Comparison of ENCODE assay signal across 8 mouse cellular contexts in genomic region chr15:89146537-89146936, GRCm38 (mm10). TPM values are rescaled to one million over a fixed set of nuclear protein-coding genes. Genes with fewer than 3 reads are reported as not detected.
DNase-seq lines count a peak whose midpoint lies in the region; ATAC-seq lines count a peak whose summit lies in the region.

No protein-coding gene starts in this region.

- peak; percentile 52 to 62 for DNase-seq in thymus, adult 18-20 months
- no peak for DNase-seq in thymus, postnatal 0 days (ENCODE audit: low spot score)
- DNase-seq in embryo, embryonic 11 days: peak; percentile 64
- peak; percentile 46 for DNase-seq in heart, postnatal 4 days
- DNase-seq in layer of hippocampus, postnatal 10 days (ENCODE audit: low spot score in 2 of 2): peak; percentile 37 to 52
- DNase-seq in lung, postnatal 25 days (ENCODE audit: low spot score): peak; percentile 52
- peak; percentile 76 to 82 for DNase-seq in right cerebral cortex, postnatal 36 days (ENCODE audit: low spot score in 2 of 2)

- ATAC-seq in erythroid progenitor cell, adult 5-6 weeks (replicated peaks; ENCODE audit: low FRiP score, poor library complexity, severe bottlenecking): no peak

RNA-seq across cellular contexts. Expression of gene Mapk11, which starts 2.9 kb away (rescaled TPM):
- 4.9 and 5.6 TPM in 2 replicates for polyA plus RNA-seq in thymus, postnatal 0 days (2015; fragmentation: Nextera tagmentation; extraction: Ambion mirVana)
- total RNA-seq in heart, postnatal 4 days (2021): 1 to 10 TPM; 4.1 to 5.4 TPM
- total RNA-seq in layer of hippocampus, postnatal 10 days (2021): 10 to 100 TPM; 18.4 to 25.3 TPM
- 0.72 and 2.1 TPM in 2 replicates for total RNA-seq in erythroid progenitor cell, adult 5-6 weeks (2015; ENCODE audit: low replicate concordance)
- 0.51 TPM in 1 of 2 replicates, not detected in the other for total RNA-seq in erythroid progenitor cell, adult 5-6 weeks (2017; ENCODE audit: low replicate concordance)

RNA-seq across cellular contexts. Expression of gene Mapk12, which starts 6.0 kb away (rescaled TPM):
- polyA plus RNA-seq in thymus, postnatal 0 days (2015; fragmentation: Nextera tagmentation; extraction: Ambion mirVana): 1.2 TPM in 2 replicates
- total RNA-seq in heart, postnatal 4 days (2021): 10 to 100 TPM; 28.8 to 28.9 TPM
- total RNA-seq in layer of hippocampus, postnatal 10 days (2021): 1 to 10 TPM; 4.0 to 5.5 TPM
- not detected in 2 replicates for total RNA-seq in erythroid progenitor cell, adult 5-6 weeks (2015; ENCODE audit: low replicate concordance)
- total RNA-seq in erythroid progenitor cell, adult 5-6 weeks (2017; ENCODE audit: low replicate concordance): 0.51 TPM in 1 of 2 replicates, not detected in the other

RNA-seq across cellular contexts. Expression of gene Hdac10, which starts 18.0 kb away (rescaled TPM):
- 16.4 and 17.7 TPM in 2 replicates for polyA plus RNA-seq in thymus, postnatal 0 days (2015; fragmentation: Nextera tagmentation; extraction: Ambion mirVana)
- total RNA-seq in heart, postnatal 4 days (2021): 1 to 10 TPM; 9.0 to 9.5 TPM
- 10 to 100 TPM; 17.2 to 19.4 TPM for total RNA-seq in layer of hippocampus, postnatal 10 days (2021)
- total RNA-seq in erythroid progenitor cell, adult 5-6 weeks (2015; ENCODE audit: low replicate concordance): 4.3 TPM in 1 of 2 replicates, not detected in the other
- total RNA-seq in erythroid progenitor cell, adult 5-6 weeks (2017; ENCODE audit: low replicate concordance): 1.3 TPM in 1 of 2 replicates, not detected in the other

RNA-seq across cellular contexts. Expression of gene Tubgcp6, which starts 23.6 kb away (rescaled TPM):
- 9.8 and 12.5 TPM in 2 replicates for polyA plus RNA-seq in thymus, postnatal 0 days (2015; fragmentation: Nextera tagmentation; extraction: Ambion mirVana)
- total RNA-seq in heart, postnatal 4 days (2021): 10 to 100 TPM; 15.9 to 16.1 TPM
- 10 to 100 TPM; 26.5 to 30.0 TPM for total RNA-seq in layer of hippocampus, postnatal 10 days (2021)
- 26.4 and 41.4 TPM in 2 replicates for total RNA-seq in erythroid progenitor cell, adult 5-6 weeks (2015; ENCODE audit: low replicate concordance)
- total RNA-seq in erythroid progenitor cell, adult 5-6 weeks (2017; ENCODE audit: low replicate concordance): 28.1 and 28.3 TPM in 2 replicates

RNA-seq across cellular contexts. Expression of gene Plxnb2, which starts 34.1 kb away (rescaled TPM):
- polyA plus RNA-seq in thymus, postnatal 0 days (2015; fragmentation: Nextera tagmentation; extraction: Ambion mirVana): 19.0 and 19.4 TPM in 2 replicates
- 100 to 1,000 TPM; 132 to 137 TPM for total RNA-seq in heart, postnatal 4 days (2021)
- 10 to 100 TPM; 65.4 to 78.2 TPM for total RNA-seq in layer of hippocampus, postnatal 10 days (2021)
- total RNA-seq in erythroid progenitor cell, adult 5-6 weeks (2015; ENCODE audit: low replicate concordance): 7.2 and 9.2 TPM in 2 replicates
- 1.9 and 8.2 TPM in 2 replicates for total RNA-seq in erythroid progenitor cell, adult 5-6 weeks (2017; ENCODE audit: low replicate concordance)
